Mouse (Mus musculus) MEL (cell line): ENCODE measurements around the gene Sema6d.

Experiments
- CTCF ChIP-seq, 3 experiments: IDR thresholded peaks in 2 of 3; conservative IDR thresholded peaks in 1 of 3; 2 replicates each; pipeline ENCODE4 v1.5.1; 2011 to 2012; ENCODE audit warnings: low read length in 3 of 3, low read depth in 2 of 3, mild to moderate bottlenecking in 2 of 3, improper control_type of control experiment in 1 of 3, inconsistent platforms in 1 of 3, mixed read lengths in 1 of 3, moderate library complexity in 1 of 3; ENCODE audit not compliant: control insufficient read depth in 1 of 3, insufficient read depth in 1 of 3, poor library complexity in 1 of 3, severe bottlenecking in 1 of 3
- EP300 ChIP-seq, 2 experiments: IDR thresholded peaks; 2 replicates each; pipeline ENCODE4 v1.6.1; 2011; ENCODE audit warnings: improper control_type of control experiment in 2 of 2, low read length in 2 of 2, low read depth in 1 of 2, mild to moderate bottlenecking in 1 of 2
- GABPA ChIP-seq: IDR thresholded peaks from 2 replicates; pipeline ENCODE4 v1.6.1; 2012; ENCODE audit warnings: low read depth, mild to moderate bottlenecking, inconsistent platforms, low read length, improper control_type of control experiment, moderate library complexity
- GATA1 ChIP-seq: IDR thresholded peaks from 2 replicates; pipeline ENCODE4 v1.6.1; 2011; ENCODE audit warnings: low read depth, low read length, improper control_type of control experiment
- KAT2A ChIP-seq: conservative IDR thresholded peaks from 2 replicates; pipeline ENCODE4 v1.6.1; 2012; ENCODE audit warnings: low read depth, low read length, improper control_type of control experiment, inconsistent platforms
- MAX ChIP-seq: IDR thresholded peaks from 2 replicates; pipeline ENCODE4 v1.6.1; 2011; ENCODE audit warnings: low read length, improper control_type of control experiment
- POLR2A ChIP-seq, 2 experiments: IDR thresholded peaks; 2 replicates each; pipeline ENCODE4 v1.6.1; 2011 to 2012; ENCODE audit warnings: low read length in 2 of 2, mild to moderate bottlenecking in 2 of 2, control low read depth in 1 of 2, improper control_type of control experiment in 1 of 2, low read depth in 1 of 2, moderate library complexity in 1 of 2; ENCODE audit not compliant: control insufficient read depth in 1 of 2, insufficient read depth in 1 of 2, poor library complexity in 1 of 2
- RCOR1 ChIP-seq: IDR thresholded peaks from 2 replicates; pipeline ENCODE4 v1.6.1; 2012; ENCODE audit warnings: low read depth, mild to moderate bottlenecking, inconsistent platforms, low read length, improper control_type of control experiment
- TAL1 ChIP-seq: IDR thresholded peaks from 2 replicates; pipeline ENCODE4 v1.6.1; 2012; ENCODE audit warnings: mild to moderate bottlenecking, inconsistent platforms, low read length, moderate library complexity, mixed read lengths
- USF1 ChIP-seq: IDR thresholded peaks from 2 replicates; pipeline ENCODE4 v1.6.1; 2014; ENCODE audit warnings: low read depth, mild to moderate bottlenecking, inconsistent platforms, low read length, improper control_type of control experiment, moderate library complexity
- ZMIZ1 ChIP-seq: IDR thresholded peaks from 2 replicates; pipeline ENCODE4 v1.6.1; 2012; ENCODE audit warnings: low read depth, mild to moderate bottlenecking, inconsistent platforms, low read length, improper control_type of control experiment, moderate library complexity
- ZNF384 ChIP-seq: IDR thresholded peaks from 2 replicates; pipeline ENCODE4 v1.6.1; 2012; ENCODE audit warnings: low read depth, mild to moderate bottlenecking, inconsistent platforms, low read length, improper control_type of control experiment

DNA sequence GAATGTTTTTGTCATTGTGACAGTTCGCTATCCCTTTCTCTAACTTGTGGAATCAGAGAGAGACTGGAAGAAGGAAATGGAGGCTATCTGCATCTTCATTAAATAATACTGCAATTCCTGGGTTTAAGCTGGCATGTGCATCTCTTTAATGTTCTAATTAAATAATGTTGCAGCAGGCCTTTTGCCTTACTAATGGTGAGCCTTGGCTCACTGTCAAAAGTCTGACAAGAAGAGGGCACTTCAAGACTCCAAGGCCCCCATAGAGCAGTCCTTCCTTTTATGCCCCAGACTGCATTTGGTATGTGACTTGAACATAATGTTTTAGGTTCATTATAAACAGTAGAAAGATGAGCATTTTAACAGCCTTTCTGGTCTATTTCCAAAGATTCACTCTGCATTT lies 147.1 kb downstream of the Sema6d start:
- no peak for TF ChIP-seq USF1
- no peak for TF ChIP-seq KAT2A
- TF ChIP-seq TAL1 = no peak
- no peak for TF ChIP-seq MAX
- no peak for TF ChIP-seq GATA1
- TF ChIP-seq GABPA = no peak
- no peak for TF ChIP-seq POLR2A (IDR thresholded peaks at IDR 0.05; ENCODE audit: control insufficient read depth in 1 of 2, insufficient read depth in 1 of 2, low read depth in 1 of 2, low read length in 2 of 2, poor library complexity in 1 of 2)
- TF ChIP-seq CTCF (IDR thresholded peaks at IDR 0.05 in 2 of 3, conservative IDR thresholded peaks at IDR 0.05 in 1 of 3; ENCODE audit: control insufficient read depth in 1 of 3, insufficient read depth in 1 of 3, low read depth in 2 of 3, low read length in 3 of 3, poor library complexity in 1 of 3, severe bottlenecking in 1 of 3) = no peak
- TF ChIP-seq ZNF384 = no peak
- TF ChIP-seq ZMIZ1 = no peak
- no peak for TF ChIP-seq EP300 (IDR thresholded peaks at IDR 0.05; ENCODE audit: low read depth in 1 of 2, low read length in 2 of 2)
- TF ChIP-seq RCOR1 = no peak
